Mouse (Mus musculus) stomach, embryonic 16.5 days (tissue): ENCODE data around the gene Mroh3. TPM values are rescaled to one million over a fixed set of nuclear protein-coding genes. Genes with fewer than 3 reads are reported as not detected.

Experiments
- polyA plus RNA-seq: library from polyadenylated mRNA; unstranded; fragments of >200 nt; fragmentation: Nextera tagmentation; extraction: Ambion mirVana; gene quantifications from 2 replicates; pipeline ENCODE4 v1.2.1, GENCODE M21; 2015

Gene Mroh3
- polyA plus RNA-seq, 1 experiment from 2014 or later, result 1.3 TPM

Other genes with a start within 250 kb of the Mroh3 start
- 0.12 TPM in 2 replicates for gene Igfn1, start 206.5 kb downstream of the Mroh3 start, polyA plus RNA-seq
- 145 and 157 TPM in 2 replicates for gene Tmem9, start 204.7 kb downstream of the Mroh3 start, polyA plus RNA-seq
- gene Ascl5, start 162.0 kb downstream of the Mroh3 start, polyA plus RNA-seq, result 0.43 TPM in 1 of 2 replicates, not detected in the other
- 0.17 and 2.0 TPM in 2 replicates for gene Cacna1s, start 160.1 kb downstream of the Mroh3 start, polyA plus RNA-seq
- gene Kif21b, start 81.4 kb downstream of the Mroh3 start, polyA plus RNA-seq, result 2.2 and 2.3 TPM in 2 replicates
- gene Inava, start 21.4 kb upstream of the Mroh3 start, polyA plus RNA-seq, result 39.8 and 44.1 TPM in 2 replicates
- not detected in 2 replicates for gene Gpr25, start 48.0 kb upstream of the Mroh3 start, polyA plus RNA-seq
- gene Camsap2, start 133.3 kb upstream of the Mroh3 start, polyA plus RNA-seq, result 9.2 and 9.3 TPM in 2 replicates
- gene Ddx59, start 202.4 kb upstream of the Mroh3 start, polyA plus RNA-seq, result 12.2 and 13.6 TPM in 2 replicates